Mouse (Mus musculus) yolk sac, embryonic 10.5 days (tissue): Measurements from ENCODE around the gene Palm3.
"Not testable (repeated sequence)": the region's sequence is repeated elsewhere in the genome, so short reads cannot be mapped to it uniquely, and the experiment has no call there.

Experiments
- DNase-seq: peaks from one replicate; pipeline ENCODE4 v3.0.0-alpha.2; 2017; ENCODE audit warnings: low spot score

Gene Palm3

GRCm38 (mm10) chr8:84021096-84021495 is at the start of gene Palm3:
Gene Palm3 (plus strand): TSS chr8:84021471.
- peak; percentile 90 for DNase-seq

- no peak for DNase-seq
These were observed 49.6 kb upstream of the Palm3 start for GRCm38 (mm10) chr8:83971661-83972060.

GRCm38 (mm10) chr8:83972150-83973120 is 48.8 kb upstream of the Palm3 start, which contains the start of gene Prkaca:
Gene Prkaca (plus strand): TSS chr8:83972993.
- DNase-seq, result peak; percentile 99

- peak; percentile 24 for DNase-seq
These were observed 47.9 kb upstream of the Palm3 start for GRCm38 (mm10) chr8:83973161-83974031.

- DNase-seq, result no peak
These were observed 46.8 kb upstream of the Palm3 start for GRCm38 (mm10) chr8:83974521-83974920.

- DNase-seq, result no peak
These were observed 45.1 kb upstream of the Palm3 start for GRCm38 (mm10) chr8:83976101-83976630.

- no peak for DNase-seq
These were observed 44.4 kb upstream of the Palm3 start for GRCm38 (mm10) chr8:83976779-83977350.

GRCm38 (mm10) chr8:83977646-83978045 is 43.6 kb upstream of the Palm3 start:
- DNase-seq, result no peak

- DNase-seq, result no peak
These were observed 43.1 kb upstream of the Palm3 start for GRCm38 (mm10) chr8:83978200-83978599.

- no peak for DNase-seq
These were observed 41.0 kb upstream of the Palm3 start for GRCm38 (mm10) chr8:83980250-83980649.

- no peak for DNase-seq
These were observed 40.4 kb upstream of the Palm3 start for GRCm38 (mm10) chr8:83980845-83981244.

GRCm38 (mm10) chr8:83981533-83981932 is 39.7 kb upstream of the Palm3 start:
- no peak for DNase-seq

- no peak for DNase-seq
These were observed 38.8 kb upstream of the Palm3 start for GRCm38 (mm10) chr8:83982449-83982848.

GRCm38 (mm10) chr8:83983222-83983621 is 38.0 kb upstream of the Palm3 start:
- DNase-seq, result not testable (repeated sequence)

- DNase-seq, result no peak
These were observed 32.0 kb upstream of the Palm3 start for GRCm38 (mm10) chr8:83989243-83989642.

GRCm38 (mm10) chr8:83990170-83990569 is 31.1 kb upstream of the Palm3 start:
- DNase-seq, result no peak

GRCm38 (mm10) chr8:83992488-83992887 is 28.8 kb upstream of the Palm3 start:
- DNase-seq, result no peak

- no peak for DNase-seq
These were observed 27.2 kb upstream of the Palm3 start for GRCm38 (mm10) chr8:83994030-83994429.

- DNase-seq, result no peak
These were observed 25.3 kb upstream of the Palm3 start for GRCm38 (mm10) chr8:83995973-83996372.

GRCm38 (mm10) chr8:83996567-83997505 is 24.4 kb upstream of the Palm3 start:
- peak; percentile 95 for DNase-seq
